Mouse (Mus musculus): ENCODE measurements around the gene March10.

The March10 gene

DNA sequence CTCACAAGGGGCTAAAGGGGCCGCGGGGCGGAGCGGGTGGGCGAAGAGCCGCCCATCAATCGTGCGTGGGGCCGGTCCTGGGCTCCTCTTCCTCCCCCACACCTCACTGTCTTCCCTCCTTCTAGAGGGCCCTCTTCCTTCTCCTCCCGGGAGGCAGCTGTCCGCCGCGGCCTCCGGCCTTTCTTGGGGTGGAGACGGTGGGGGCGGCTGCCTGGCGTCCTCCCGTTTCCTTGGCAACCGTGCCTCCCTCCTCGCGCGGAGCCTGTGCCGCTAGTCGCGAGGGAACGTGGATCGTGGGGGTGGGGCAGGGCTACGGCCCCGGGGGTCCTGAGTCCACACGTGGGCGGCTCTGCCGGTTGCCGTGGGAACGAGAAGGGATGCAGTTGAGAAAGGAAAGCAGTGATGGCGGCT lies at the start of gene March10:
Gene March10, minus strand, starts transcription at position 239 of the 411 bp plus-strand sequence.
- peak; percentile 27 to 44 for DNase-seq

DNA sequence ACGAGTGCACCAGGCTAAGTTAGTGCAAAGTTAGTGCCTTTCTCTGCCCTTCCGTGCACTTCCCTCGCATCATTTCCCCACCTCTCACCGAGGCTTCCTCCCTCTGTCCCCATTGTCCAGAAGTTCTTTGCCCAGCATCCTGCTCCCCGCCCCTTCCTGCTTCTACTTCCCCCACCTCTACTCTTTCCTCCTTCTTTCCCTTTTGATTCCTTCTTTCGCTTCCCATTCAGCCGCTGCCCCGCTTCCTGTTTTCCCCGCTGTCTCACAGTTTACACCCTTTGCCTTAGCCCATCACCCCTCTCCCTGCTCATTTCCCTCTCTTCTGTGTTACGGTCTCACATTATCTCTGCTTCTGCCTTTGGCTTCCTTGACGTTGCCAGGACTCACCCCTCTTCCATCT lies 49.8 kb upstream of the March10 start:
- peak; percentile 39 for DNase-seq

DNA sequence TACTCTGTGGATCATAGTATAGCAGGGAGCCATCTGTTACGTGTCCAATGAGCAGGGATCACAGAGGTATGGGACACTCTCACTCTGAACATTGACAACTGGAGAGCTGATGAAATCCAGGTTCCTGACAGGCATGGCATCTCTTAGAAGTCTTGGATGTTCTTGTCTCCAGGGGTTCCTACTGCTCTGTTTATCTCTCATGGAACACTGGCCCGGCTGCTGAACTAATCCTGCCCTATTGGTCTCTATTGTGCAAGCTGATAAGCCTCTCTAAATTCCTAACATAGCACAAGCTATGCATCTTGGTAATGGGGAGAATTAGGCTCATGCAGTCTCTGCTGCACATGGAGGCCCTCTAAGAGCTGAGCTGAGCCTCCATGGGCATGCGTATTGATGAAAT lies 48.5 kb upstream of the March10 start:
- no peak for DNase-seq

DNA sequence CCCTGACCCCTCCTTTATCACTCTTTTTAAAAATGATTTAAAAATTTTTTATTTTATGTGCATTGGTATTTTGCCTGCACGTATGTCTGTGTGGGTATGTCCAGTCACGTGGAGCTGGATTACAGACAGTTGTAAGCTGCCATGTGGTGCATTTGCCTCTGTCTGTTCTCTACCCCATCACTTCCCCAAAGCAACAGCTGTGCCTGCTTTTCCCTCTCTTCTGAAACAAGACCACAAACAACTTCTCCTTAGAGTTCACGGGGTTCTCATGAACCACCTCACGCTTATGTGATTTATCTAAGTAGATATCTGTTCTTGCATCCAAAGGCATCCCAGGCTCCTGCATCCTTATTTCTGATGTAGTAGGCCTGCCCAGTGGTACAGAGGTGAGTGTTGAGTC lies 45.8 kb upstream of the March10 start:
- no peak for DNase-seq

DNA sequence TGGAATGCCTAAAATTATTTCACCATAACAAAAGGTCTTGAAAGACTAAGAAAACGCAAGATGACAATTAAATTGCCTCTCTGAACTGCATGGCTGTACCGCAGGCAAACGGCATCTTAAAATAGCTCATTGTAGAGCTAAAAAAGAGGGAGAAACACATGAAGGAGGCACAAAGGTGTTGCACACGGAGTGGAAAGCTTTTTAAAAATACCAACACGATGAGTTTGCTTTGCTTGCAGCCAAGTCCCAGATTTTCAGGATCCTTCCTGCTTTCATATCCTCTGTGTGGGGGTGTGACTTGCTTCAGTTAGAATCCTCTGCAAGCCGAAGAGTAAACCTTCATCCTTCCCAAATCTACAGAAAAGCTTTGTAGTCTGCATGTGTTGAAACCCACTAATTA lies 41.0 kb upstream of the March10 start:
- no peak for DNase-seq

DNA sequence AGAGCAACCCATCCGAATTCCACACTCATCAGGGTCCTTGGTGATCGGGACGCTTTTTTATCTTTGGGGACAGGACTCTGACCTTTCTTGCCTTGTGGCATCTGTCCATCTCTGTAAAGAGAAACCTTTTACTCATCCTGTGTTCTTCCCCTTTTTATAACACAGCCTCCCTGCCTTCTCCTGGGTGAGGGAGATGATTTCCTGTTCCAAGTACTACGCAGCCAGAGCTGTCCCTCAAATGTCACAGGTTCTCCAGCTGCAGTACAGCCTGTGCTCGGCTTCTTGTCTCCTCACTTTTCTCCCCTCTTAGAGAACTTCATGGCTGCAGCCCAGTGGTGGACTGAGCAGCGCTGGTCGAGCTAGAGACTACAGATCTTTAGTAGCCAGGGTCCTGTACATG lies 40.1 kb upstream of the March10 start:
- DNase-seq: no peak

DNA sequence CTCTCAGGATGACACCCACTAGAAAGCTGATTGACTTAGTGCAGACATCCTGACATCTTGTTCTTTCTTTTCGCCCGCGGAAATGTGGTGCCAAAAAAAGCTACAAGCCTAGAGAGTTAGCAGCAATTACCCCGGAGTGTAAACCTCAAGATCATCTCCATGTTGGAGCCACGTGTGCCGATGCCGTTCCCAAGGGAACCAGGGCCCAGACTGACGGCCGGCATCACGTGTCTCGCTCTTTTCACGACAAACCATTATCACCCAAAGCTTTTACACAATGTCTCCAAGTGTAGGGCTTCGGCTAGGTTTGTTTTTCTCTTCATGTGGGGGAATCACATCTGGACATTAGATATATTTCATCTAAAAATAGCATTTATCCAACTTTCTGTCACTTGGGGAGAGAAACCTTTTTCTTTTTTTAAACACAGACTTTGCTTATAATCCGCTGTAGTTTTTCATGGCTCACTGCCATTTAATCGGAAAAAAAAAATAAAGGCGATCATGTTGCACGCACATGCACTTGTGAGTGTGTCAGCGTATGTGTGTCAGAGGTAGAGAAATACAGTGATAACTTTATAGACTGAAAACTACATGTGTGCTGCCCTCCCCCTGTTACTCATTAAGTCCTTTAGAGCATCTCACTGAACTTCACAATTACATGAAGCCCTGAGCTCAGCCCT lies 39.2 kb upstream of the March10 start:
- DNase-seq: no peak

DNA sequence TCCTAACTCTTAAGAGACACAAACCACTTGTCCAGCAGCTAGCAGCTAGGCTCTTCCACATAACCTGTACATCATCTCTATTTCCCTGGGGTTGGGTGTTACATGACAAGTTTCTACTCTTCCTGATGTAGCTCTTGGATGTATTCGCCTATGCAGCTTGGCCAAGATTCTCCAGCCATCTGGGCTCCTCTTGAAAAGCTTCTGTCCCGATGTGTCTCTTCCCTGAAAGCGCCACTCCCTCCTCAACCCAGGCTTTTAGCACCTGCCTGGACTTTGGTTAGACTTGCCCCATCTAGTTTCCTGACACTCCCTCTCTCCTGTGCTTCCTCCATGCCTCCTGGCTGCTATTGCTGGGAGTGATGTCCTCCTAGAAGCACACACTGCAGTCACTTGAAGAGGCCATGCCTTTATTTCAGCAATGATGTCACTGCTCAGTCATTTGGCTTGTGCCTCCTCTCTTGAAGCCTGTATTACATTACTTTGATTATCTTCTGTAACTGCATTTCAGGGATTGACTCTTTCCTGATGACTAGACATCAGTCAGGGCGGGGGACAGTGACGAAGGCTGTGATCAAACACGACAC lies 38.3 kb upstream of the March10 start:
- no peak for DNase-seq

DNA sequence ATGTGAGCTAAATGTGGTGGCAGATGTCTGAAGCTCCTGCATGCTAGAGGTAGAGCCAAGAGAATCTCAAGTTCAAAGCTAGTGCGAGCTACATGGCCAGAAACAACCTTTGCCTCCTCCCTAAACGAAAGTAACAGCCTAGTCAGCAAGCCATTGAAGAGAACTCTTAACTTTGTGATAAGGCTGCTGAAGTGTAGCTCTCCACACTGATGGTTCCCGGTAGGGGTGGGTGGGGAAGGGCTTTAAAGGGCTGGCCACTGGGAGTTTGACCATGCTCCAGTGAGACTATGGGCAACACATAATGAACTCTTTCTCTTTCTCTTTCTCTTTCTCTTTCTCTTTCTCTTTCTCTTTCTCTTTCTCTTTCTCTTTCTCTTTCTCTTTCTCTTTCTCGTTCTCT lies 35.9 kb upstream of the March10 start:
- DNase-seq: no peak

DNA sequence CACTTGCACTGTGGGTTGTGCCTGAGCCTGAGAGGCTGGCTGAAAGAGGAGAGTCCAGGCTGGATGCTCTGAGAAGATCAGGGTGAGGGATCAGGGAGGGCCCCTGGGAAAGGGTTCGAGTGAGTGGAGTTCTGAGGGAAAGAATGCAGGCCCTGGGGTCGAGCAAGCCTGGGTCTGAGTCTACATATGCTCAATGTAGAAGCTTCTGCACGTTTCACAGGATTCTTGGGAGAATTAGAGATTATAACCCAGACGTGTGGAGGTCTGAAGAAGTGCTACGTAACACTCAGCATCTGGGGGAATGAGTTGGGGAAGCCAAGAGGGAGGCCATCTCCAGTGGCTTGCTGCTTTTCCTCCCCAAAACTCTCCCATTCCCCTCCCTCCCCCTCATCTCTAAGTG lies 34.4 kb upstream of the March10 start:
- no peak for DNase-seq

DNA sequence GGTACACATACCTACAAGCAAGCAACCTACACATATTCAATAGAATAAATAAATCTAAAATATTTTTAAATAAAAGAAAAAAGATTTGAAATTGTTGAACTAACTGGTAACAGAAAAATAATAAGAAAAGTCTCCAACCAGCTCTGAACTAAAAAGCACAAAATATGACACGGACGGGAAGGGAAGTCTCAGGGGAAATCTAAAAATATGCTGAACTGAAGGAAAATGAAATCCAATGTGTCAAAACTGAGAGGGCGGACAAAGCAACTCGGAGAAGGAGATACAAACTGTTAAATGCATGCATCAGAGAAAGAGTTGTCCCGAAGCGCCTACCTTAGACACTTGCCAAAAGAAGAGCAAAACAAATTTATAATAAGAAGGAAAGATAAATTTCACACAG lies 28.9 kb upstream of the March10 start:
- no peak for DNase-seq

DNA sequence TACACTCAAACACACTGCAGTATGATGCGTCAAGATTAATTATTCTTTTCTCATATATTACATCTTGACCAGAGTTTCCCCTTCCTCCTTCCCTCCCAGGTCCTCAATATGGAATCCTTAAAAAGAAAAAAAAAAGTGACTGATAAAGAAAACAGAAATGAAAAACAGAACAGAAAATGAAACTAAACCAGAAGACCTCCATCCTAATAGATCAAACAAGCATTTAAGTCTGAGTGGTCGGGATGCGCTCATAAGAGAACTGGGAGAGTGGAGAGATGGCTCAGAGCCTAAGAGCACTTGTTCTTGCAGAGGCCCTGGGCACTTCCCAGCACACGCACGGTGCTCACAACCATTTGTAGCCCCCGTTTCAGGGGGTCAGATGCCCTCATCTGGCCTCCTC lies 28.5 kb upstream of the March10 start:
- no peak for DNase-seq

DNA sequence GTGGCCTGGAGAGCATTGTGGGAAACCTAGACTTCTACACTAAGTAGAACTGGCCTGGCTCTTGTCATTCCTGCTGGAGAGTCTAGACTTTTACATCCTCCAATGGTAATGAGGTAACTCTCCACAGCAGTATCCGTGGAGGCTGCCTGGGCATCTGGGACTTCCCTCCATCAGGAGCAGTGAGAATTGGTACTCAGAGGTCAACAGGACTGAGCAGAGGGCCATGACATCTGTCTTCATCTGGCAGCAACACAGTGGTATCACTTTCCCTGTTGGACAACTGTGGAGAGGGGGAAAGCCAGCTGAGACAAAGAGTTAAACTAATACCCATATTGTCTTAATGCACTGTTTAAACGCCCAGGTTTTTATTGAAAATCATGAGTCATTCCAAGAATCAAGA lies 26.2 kb upstream of the March10 start:
- no peak for DNase-seq

DNA sequence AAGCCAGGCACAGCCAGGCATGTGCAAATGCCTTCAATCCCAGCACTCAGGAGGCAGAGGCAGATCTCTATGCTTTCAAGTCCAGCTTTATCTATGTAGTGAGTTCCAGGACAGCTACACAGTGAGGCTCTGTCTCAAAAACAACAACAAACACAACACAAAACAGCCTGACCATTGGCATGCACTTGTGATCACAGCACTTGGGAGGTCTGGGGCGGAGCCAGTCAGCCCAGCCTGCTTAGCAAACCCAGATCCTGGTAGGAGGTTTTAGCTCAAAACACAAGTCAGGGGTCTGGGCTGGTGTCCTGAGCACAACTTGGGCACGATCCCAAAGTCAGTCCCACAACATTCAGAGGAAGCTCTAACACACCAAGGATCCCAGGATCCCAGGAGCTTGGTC lies 18.2 kb upstream of the March10 start:
- peak in 1 of 2 experiments; percentile 23 for DNase-seq

DNA sequence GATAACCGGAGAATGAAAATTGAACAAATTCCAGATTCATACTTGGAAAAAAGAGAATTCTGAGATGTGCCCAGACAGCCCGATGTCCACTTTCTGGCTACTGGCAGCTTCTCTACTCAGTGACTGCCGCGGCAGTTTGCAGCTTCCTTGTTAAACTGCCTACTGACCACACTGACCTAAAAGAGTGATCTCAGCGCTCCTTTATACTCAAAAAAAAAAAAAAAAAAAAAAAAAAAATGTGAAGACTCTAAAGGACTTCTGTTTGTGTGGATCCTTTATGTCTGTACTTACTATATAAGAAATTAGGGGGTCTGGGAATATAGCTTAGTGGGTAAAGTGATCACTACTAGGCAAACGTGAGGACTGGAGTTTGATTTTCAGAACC lies 17.8 kb upstream of the March10 start:
- DNase-seq: no peak

DNA sequence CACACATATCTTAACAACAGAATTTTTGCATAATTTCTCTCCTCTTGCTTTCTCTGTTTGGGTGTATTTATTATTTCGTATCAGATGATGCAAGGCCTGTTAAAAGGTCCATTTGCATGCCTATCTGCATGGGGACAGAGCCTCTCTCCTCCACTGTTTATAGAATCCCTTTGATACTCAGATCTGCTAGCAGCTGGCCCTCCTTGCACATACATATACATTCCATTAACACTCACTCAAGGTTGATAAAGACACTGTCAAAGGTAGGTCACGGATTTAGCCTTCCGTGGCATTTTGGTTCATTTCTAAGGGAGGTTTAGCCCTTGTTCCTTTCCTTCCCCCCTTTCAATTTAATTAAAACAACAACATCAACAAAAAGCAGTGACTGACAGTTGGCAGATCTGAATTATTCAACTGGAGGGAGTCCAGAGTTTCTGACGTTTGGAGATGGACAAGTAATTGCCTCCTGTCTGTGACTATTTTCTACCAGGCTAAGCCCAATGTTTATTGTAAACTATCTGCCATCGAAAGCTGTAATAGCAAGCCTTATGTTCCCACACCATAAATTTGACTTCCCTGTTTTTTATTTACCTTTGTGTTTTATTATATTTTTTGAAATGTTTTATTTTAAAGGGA lies 17.3 kb upstream of the March10 start:
- DNase-seq: no peak

DNA sequence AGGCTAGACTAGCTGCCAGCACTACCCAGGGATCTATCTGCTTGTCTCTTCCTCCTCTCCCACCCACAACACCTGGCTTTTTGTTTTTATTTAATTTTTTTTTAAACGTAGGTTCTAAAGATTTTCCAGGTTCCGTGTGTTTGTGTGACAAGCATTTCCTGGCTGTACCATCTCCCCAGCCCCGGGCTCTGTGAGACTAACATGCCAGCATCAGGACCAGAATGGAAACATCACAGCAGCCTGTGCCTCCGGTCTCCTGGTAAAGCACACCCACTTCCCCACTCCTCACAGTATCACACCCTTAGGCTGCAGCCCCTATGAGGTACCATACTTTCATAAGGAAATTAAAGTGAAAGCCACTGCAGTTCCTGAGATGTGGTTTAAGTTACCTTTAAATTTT lies 16.1 kb upstream of the March10 start:
- DNase-seq: no peak

DNA sequence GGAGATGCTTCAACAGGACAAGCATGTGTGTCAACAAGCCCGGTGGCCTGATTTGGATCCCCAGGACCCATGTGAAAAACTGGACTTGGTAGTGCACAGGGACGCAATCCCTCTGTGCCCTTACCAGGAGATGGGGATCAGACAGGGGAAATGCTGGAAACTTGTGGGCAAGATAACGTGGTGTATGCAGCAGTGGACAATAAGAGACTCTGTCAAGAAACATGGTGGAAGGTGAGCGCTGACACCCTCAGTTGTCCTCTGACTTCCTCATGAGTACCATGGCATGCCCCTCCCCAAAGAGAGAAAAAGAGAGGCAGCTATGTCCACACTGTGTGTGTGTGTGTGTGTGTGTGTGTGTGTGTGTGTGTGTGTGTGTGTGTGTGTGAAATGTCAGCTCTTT lies 14.4 kb upstream of the March10 start:
- no peak for DNase-seq

DNA sequence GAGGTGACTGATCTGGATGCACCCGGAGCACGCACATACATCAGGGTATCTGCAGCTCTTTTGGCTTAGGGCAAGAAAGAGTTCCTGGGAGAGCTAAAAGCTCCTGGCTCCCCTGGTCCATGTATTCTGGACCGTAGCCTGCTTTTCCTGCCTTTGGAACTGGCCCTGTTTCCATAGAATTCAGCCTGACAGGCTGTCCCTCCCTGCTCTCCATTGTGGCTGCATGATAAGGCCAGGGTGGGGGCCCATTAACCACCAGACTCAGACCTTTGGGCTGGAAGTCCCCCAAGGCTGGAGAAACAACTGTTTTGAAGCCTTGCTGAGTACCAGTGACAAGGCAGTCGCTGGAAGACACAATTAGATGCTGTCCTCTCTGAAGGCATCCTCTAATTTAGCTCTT lies 13.0 kb upstream of the March10 start:
- peak; percentile 10 to 28 for DNase-seq

DNA sequence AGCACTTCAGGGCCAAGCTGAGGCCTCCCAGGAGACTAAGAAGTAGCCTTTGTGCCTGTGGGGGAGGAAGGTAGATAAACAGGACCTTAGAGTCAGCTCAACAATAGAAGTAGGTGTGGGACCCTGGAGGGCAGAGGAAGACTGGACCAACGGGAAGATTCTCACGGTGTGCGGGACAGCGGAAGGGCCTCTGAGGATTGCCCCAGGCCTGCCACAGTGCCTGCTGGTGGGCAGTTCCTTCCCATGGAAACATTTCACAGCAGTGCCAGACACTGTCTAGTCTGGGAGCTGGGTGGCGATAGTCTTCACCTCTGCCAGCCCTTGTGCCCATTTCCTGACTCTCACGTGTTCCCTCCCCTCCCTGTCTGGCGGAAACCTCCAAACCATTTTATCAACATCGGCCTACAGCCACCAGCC lies 12.6 kb upstream of the March10 start:
- peak; percentile 51 to 64 for DNase-seq

DNA sequence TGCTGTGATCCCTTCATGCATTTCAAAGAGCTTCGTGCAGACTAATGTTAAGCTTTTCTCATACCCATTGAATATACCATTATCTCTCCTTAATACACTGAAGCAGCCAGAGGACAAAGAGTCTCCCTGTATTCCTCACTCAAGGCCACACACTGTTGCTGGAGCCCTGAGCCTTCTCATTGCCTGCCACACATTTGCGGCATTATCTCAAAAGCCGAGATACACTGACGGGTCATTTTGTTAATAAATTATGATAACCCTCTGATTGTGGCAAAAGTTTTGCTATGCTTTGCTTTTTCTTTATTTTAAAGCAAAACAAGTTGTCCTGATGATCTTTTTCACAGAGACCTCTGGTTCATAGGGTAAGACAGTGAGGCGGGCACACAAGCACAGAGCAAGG lies 11.9 kb upstream of the March10 start:
- DNase-seq: no peak

DNA sequence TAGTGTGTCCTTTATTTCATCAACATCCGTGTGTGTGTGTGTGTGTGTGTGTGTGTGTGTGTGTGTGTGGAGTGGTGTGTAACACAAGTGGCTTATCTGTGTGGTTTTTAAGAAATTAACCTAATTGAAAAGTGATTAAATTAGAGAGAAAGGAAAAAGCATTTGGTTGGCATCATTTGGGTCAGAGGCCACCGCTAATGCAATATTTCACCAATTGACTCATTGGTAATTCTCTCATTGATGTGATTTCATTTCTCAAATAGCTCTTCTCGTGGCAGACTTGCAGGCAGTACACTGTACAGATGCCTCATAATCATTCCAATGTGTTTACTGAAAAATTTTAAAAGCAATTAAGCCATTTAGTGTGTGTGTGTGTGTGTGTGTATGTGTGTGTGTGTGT lies 11.3 kb upstream of the March10 start:
- DNase-seq: no peak

DNA sequence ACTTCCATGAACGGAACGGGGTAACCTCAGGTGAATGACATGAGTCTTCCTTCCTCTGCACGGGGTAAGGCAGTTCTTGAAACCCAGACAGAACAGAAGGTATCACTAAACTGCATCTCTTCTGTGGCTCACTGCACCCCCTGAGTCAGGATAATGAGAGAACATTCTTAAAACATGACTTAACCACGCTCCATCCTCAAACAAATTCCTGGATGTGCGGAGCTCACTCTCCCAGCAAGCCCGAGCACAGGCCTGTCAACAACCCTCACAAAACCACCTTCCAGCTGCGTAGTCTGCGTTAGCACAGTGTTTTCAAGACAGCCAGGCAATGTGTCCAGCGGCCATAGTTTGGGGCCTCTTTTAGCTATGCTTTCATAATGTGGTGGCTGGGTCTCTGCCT lies 10.7 kb upstream of the March10 start:
- peak in 1 of 2 experiments; percentile 22 for DNase-seq

DNA sequence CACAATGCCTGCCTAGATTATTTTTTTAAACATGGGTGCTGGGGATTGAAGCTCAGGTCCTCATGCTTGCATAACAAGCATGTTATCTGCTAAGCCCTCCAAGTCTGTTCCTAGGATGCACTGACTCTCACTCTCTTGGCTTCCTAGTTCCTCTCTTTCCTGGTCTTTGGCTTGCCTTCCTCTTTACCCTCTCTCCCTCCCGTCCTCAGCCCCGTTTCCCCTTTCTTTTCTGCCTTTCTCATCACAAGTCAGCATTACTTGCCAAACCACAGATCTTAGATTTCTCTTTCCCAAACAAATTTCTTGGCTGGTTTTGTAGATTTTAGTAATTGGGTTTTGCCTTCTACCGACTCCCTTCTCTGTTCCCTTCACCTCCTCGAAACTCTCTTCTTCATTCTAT lies 10.2 kb upstream of the March10 start:
- no peak for DNase-seq

DNA sequence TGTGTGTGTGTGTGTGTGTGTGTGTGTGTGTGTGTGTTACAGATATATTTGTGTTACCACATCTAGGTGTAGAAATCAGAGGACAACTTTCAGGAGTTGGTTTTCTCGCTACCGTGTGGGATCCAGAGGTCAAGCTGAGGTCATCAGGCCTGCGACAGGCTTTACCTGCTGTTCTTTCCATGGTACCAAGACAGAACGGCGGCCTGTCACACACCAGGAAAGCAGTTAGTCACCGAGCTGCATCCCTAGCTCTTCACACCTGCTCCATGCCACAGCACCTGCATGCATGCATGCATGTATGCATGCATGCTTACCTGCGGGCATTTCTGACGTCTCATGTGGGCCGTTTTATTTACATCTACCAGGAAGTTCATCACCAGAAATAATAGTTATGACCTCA lies 9.0 kb upstream of the March10 start:
- DNase-seq: no peak

Measured in lung, postnatal 4 days (tissue).